8 mouse cellular contexts compared by ENCODE assay signal in the genomic region with DNA sequence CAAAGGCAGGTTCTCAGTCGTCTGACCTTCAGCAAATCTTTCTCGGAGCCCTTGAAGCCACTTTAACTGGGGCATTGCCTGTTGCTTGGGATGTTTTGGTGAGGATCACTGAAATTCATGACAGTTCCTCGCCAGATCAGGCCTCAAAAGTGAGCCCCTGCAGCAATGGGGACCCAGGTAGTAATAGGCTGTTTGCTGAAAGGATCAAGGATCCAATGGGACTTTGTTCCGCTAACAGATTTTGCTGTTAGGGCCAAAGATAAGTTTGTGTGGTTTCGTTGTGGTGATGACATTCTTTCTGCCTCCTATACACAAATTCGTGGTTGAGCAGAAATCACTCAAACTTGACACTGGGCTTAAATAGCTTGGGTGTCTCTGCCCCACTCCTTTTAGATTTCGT. TPM values are rescaled to one million over a fixed set of nuclear protein-coding genes. Genes with fewer than 3 reads are reported as not detected.
A peak's percentile ranks its signal among the peaks of the same experiment; 100 is the strongest.
DNase-seq lines count a peak whose midpoint lies in the region; ATAC-seq lines count a peak whose summit lies in the region.

No protein-coding gene starts in this region.

- 48% methylated on average over 7 of the region's 7 CpGs for WGBS in kidney, embryonic 14.5 days
- 48% methylated on average over 7 of the region's 7 CpGs for WGBS in hindbrain, embryonic 12.5 days
- 44% methylated on average over 7 of the region's 7 CpGs for WGBS in midbrain, embryonic 13.5 days

- peak overlapping the region; percentile 70 for H3K4me3 ChIP-seq in kidney, embryonic 14.5 days (ENCODE audit: low read length)
- H3K4me3 ChIP-seq in brown adipose tissue, adult 24 weeks (ENCODE audit: insufficient read depth, low read depth, low read length), result peak overlapping the region; percentile 84
- peak overlapping the region; percentile 82 for H3K4me3 ChIP-seq in hindbrain, embryonic 12.5 days
- H3K4me3 ChIP-seq in midbrain, embryonic 13.5 days (replicated peaks), result peak overlapping the region; percentile 85

- no peaks in the 10 kb centered on the region for H3K27me3 ChIP-seq in kidney, embryonic 14.5 days (ENCODE audit: control insufficient read depth, insufficient read depth, low read length)
- no peaks in the 10 kb centered on the region for H3K27me3 ChIP-seq in hindbrain, embryonic 12.5 days
- H3K27me3 ChIP-seq in midbrain, embryonic 13.5 days, result no peaks in the 10 kb centered on the region

- H3K36me3 ChIP-seq in kidney, embryonic 14.5 days (ENCODE audit: control insufficient read depth, insufficient read depth, low read length), result peaks cover 32% of the 10 kb centered on the region
- H3K36me3 ChIP-seq in hindbrain, embryonic 12.5 days, result peaks cover 24% of the 10 kb centered on the region
- H3K36me3 ChIP-seq in midbrain, embryonic 13.5 days, result peaks cover 43% of the 10 kb centered on the region

- H3K27ac ChIP-seq in kidney, embryonic 14.5 days (ENCODE audit: low read depth, low read length), result no peak overlapping the region
- H3K27ac ChIP-seq in brown adipose tissue, adult 24 weeks (replicated peaks; ENCODE audit: low read depth, low read length), result peak overlapping the region; percentile 86
- H3K27ac ChIP-seq in hindbrain, embryonic 12.5 days, result no peak overlapping the region
- H3K27ac ChIP-seq in midbrain, embryonic 13.5 days, result peak overlapping the region; percentile 80

- no peak for ATAC-seq in kidney, embryonic 14.5 days (ENCODE audit: low FRiP score, low TSS enrichment)
- no peak for ATAC-seq in hindbrain, embryonic 12.5 days (ENCODE audit: low FRiP score)
- no peak for ATAC-seq in midbrain, embryonic 13.5 days

- peak overlapping the region; percentile 78 for H3K4me2 ChIP-seq in kidney, embryonic 14.5 days (replicated peaks; ENCODE audit: low read depth, low read length)
- H3K4me2 ChIP-seq in hindbrain, embryonic 12.5 days (replicated peaks), result peak overlapping the region; percentile 85
- H3K4me2 ChIP-seq in midbrain, embryonic 13.5 days (replicated peaks), result peak overlapping the region; percentile 95

- DNase-seq in kidney, postnatal 25 days, result no peak
- no peak for DNase-seq in c-Kit-positive CD71-positive TER-119-positive erythroid progenitor cells, embryonic 14.5 days (ENCODE audit: low spot score)
- no peak for DNase-seq in thymus, adult 18-20 months
- DNase-seq in embryo, embryonic 10 days (ENCODE audit: low spot score), result no peak

- H3K4me1 ChIP-seq in kidney, embryonic 14.5 days (ENCODE audit: control insufficient read depth, insufficient read depth, low read length), result peaks cover 13% of the 10 kb centered on the region
- H3K4me1 ChIP-seq in brown adipose tissue, adult 24 weeks (ENCODE audit: control insufficient read depth, insufficient read depth, insufficient read length, low read length), result peaks cover 5% of the 10 kb centered on the region; the same call in 1 of the 2 replicates
- peaks cover 26% of the 10 kb centered on the region for H3K4me1 ChIP-seq in hindbrain, embryonic 12.5 days
- peaks cover 31% of the 10 kb centered on the region for H3K4me1 ChIP-seq in midbrain, embryonic 13.5 days (replicated peaks)

- no peaks in the 10 kb centered on the region for H3K9me3 ChIP-seq in kidney, embryonic 14.5 days (ENCODE audit: control insufficient read depth, low read length)
- no peaks in the 10 kb centered on the region for H3K9me3 ChIP-seq in hindbrain, embryonic 12.5 days (replicated peaks)
- no peaks in the 10 kb centered on the region for H3K9me3 ChIP-seq in midbrain, embryonic 13.5 days

- peak overlapping the region; percentile 87 for H3K9ac ChIP-seq in kidney, embryonic 14.5 days (ENCODE audit: low read depth, low read length)
- peak overlapping the region; percentile 85 for H3K9ac ChIP-seq in hindbrain, embryonic 12.5 days
- peak overlapping the region; percentile 86 for H3K9ac ChIP-seq in midbrain, embryonic 13.5 days (replicated peaks)

RNA-seq across cellular contexts. Expression of gene Tmem186, which starts 0.6 kb away (rescaled TPM):
- 11.0 and 13.7 TPM in 2 replicates for polyA plus RNA-seq in kidney, embryonic 14.5 days (2014; fragmentation: Nextera tagmentation; extraction: Ambion mirVana)
- polyA plus RNA-seq in brown adipose tissue, adult 24 weeks (2012; ENCODE audit: insufficient read depth, insufficient read length, missing spikeins), result 16.5 and 19.7 TPM in 2 replicates
- 22.6 and 23.0 TPM in 2 replicates for polyA plus RNA-seq in hindbrain, embryonic 12.5 days (2016; fragmentation: Nextera tagmentation; extraction: Ambion mirVana)
- 25.1 and 26.2 TPM in 2 replicates for polyA plus RNA-seq in midbrain, embryonic 13.5 days (2015; fragmentation: Nextera tagmentation; extraction: Ambion mirVana)

RNA-seq across cellular contexts. Expression of gene Pmm2, which starts 0.7 kb away (rescaled TPM):
- polyA plus RNA-seq in kidney, embryonic 14.5 days (2014; fragmentation: Nextera tagmentation; extraction: Ambion mirVana), result 44.5 and 59.4 TPM in 2 replicates
- 61.6 and 62.0 TPM in 2 replicates for polyA plus RNA-seq in brown adipose tissue, adult 24 weeks (2012; ENCODE audit: insufficient read depth, insufficient read length, missing spikeins)
- polyA plus RNA-seq in hindbrain, embryonic 12.5 days (2016; fragmentation: Nextera tagmentation; extraction: Ambion mirVana), result 49.6 and 51.0 TPM in 2 replicates
- 54.0 and 55.0 TPM in 2 replicates for polyA plus RNA-seq in midbrain, embryonic 13.5 days (2015; fragmentation: Nextera tagmentation; extraction: Ambion mirVana)

RNA-seq across cellular contexts. Expression of gene Carhsp1, which starts 33.8 kb away (rescaled TPM):
- 23.1 and 45.2 TPM in 2 replicates for polyA plus RNA-seq in kidney, embryonic 14.5 days (2014; fragmentation: Nextera tagmentation; extraction: Ambion mirVana)
- 88.4 and 130 TPM in 2 replicates for polyA plus RNA-seq in brown adipose tissue, adult 24 weeks (2012; ENCODE audit: insufficient read depth, insufficient read length, missing spikeins)
- polyA plus RNA-seq in hindbrain, embryonic 12.5 days (2016; fragmentation: Nextera tagmentation; extraction: Ambion mirVana), result 229 and 234 TPM in 2 replicates
- polyA plus RNA-seq in midbrain, embryonic 13.5 days (2015; fragmentation: Nextera tagmentation; extraction: Ambion mirVana), result 253 and 274 TPM in 2 replicates

RNA-seq across cellular contexts. Expression of gene Gm5767, which starts 42.4 kb away (rescaled TPM):
- not detected in 2 replicates for polyA plus RNA-seq in kidney, embryonic 14.5 days (2014; fragmentation: Nextera tagmentation; extraction: Ambion mirVana)
- polyA plus RNA-seq in brown adipose tissue, adult 24 weeks (2012; ENCODE audit: insufficient read depth, insufficient read length, missing spikeins), result not detected in 2 replicates
- not detected in 2 replicates for polyA plus RNA-seq in hindbrain, embryonic 12.5 days (2016; fragmentation: Nextera tagmentation; extraction: Ambion mirVana)
- not detected in 2 replicates for polyA plus RNA-seq in midbrain, embryonic 13.5 days (2015; fragmentation: Nextera tagmentation; extraction: Ambion mirVana)

Comparison
In these comparisons a context has a peak if more than half of its experiments do, and no peak if none do; other contexts are left out.
1. H3K27ac ChIP-seq: peak in brown adipose tissue, adult 24 weeks (single experiment) and midbrain, embryonic 13.5 days (single experiment); none in kidney, embryonic 14.5 days (single experiment) and hindbrain, embryonic 12.5 days (single experiment).
2. Peak in every context shown above with its lines, with median percentiles within 50 percentile points of each other: H3K4me2 ChIP-seq, H3K4me3 ChIP-seq and H3K9ac ChIP-seq.